Mouse (Mus musculus) embryonic fibroblast, embryonic 13.5 days (primary cell): ENCODE data around the gene Morf4l1. TPM values are rescaled to one million over a fixed set of nuclear protein-coding genes. Genes with fewer than 3 reads are reported as not detected.
"Not testable (repeated sequence)": the region's sequence is repeated elsewhere in the genome, so short reads cannot be mapped to it uniquely, and the experiment has no call there.

Source experiments
- H3K27ac ChIP-seq: 2 replicates; pipeline ENCODE4 v1.5.1; 2012; ENCODE audit warnings: low read length, control low read depth, inconsistent platforms; ENCODE audit not compliant: insufficient read depth
- H3K4me1 ChIP-seq: 2 replicates; pipeline ENCODE4 v1.6.1; 2011; ENCODE audit warnings: low read length; ENCODE audit not compliant: control insufficient read depth, insufficient read depth
- H3K4me3 ChIP-seq: 2 replicates; pipeline ENCODE4 v1.5.1; 2011; ENCODE audit warnings: mild to moderate bottlenecking, control low read depth, low read length; ENCODE audit not compliant: insufficient read depth
- CTCF ChIP-seq: IDR thresholded peaks from 2 replicates; pipeline ENCODE4 v1.5.1; 2011; ENCODE audit warnings: mild to moderate bottlenecking, control low read depth, low read length, moderate library complexity, borderline replicate concordance; ENCODE audit not compliant: insufficient read depth
- POLR2A ChIP-seq: IDR thresholded peaks from 2 replicates; pipeline ENCODE4 v1.6.1; 2011; ENCODE audit warnings: low read depth, mild to moderate bottlenecking, control low read depth, low read length, moderate library complexity
- polyA plus RNA-seq: library from polyadenylated mRNA; stranded (reverse); fragments of >200 nt; gene quantifications from 2 replicates; pipeline ENCODE4 v1.2.4, GENCODE M21; 2011; ENCODE audit warnings: low read depth; ENCODE audit not compliant: missing spikeins, insufficient read length

The Morf4l1 gene
- polyA plus RNA-seq, 1 experiment, result 660 TPM

- H3K27ac ChIP-seq, result peak overlapping the region; percentile 76; the same call in 1 of the 2 replicates
- TF ChIP-seq POLR2A (no peak), CTCF (no peak)
- H3K4me1 ChIP-seq, result no peaks in the 10 kb centered on the region; the same call in 1 of the 2 replicates
- no peak overlapping the region for H3K4me3 ChIP-seq
These were observed 66.5 kb downstream of the Morf4l1 start for GRCm38 (mm10) chr9:90047937-90048627.

DNA sequence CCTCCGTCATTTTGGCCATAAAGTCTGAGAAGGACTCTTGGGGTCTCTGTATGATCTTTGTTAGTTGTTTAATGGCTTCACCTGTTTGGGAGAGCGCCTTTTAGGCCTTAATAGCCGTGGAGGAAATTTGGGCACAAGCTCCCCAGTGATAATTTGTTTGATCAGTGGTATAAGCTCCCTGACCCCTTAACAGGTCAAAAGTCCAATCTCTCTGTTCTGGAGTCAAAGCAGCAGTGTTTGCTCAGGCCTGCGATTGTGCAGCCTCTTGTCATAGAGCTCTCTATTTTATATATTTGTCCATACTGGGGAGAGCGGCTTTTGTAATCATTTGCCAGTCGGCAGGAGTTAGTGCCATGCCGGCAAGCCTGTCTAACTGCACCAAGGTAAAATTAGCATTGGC, 69.4 kb downstream of the Morf4l1 start:
- TF ChIP-seq POLR2A (no peak), CTCF (no peak)
- no peaks in the 10 kb centered on the region; the same call in 1 of the 2 replicates for H3K4me1 ChIP-seq
- no peak overlapping the region for H3K4me3 ChIP-seq
- no peak overlapping the region for H3K27ac ChIP-seq

DNA sequence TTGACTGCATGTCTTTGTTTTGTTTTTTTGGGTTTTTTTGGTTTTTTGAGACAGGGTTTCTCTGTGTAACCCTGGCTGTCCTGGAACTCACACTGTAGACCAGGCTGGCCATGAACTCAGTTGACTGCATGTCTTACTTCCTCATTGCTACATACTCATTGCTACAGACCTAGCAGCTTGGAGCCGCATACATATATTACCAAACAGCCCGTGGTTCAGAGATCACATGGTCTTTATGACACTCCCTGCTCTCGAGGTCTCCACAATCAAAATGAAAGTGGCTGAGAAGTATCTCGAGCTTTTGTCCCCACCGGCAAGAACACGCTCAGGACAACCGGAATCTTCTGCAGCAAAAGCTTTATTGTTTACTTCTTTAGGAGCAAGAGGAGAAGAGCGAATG, 71.7 kb downstream of the Morf4l1 start:
- not testable (repeated sequence) for H3K27ac ChIP-seq, H3K4me1 ChIP-seq, H3K4me3 ChIP-seq

Other genes starting within 250 kb of the Morf4l1 start
- gene Rasgrf1, start 204.9 kb downstream of the Morf4l1 start, polyA plus RNA-seq, result 0.32 and 0.40 TPM in 2 replicates
- 36.1 and 53.7 TPM in 2 replicates for gene Ctsh, start 60.6 kb downstream of the Morf4l1 start, polyA plus RNA-seq
- 6.3 and 6.5 TPM in 2 replicates for gene Adamts7, start 48.3 kb upstream of the Morf4l1 start, polyA plus RNA-seq
- gene Tbc1d2b, start 156.0 kb upstream of the Morf4l1 start, polyA plus RNA-seq, result 42.4 and 45.5 TPM in 2 replicates